8 mouse cellular contexts compared by ENCODE assay signal in the genomic region with DNA sequence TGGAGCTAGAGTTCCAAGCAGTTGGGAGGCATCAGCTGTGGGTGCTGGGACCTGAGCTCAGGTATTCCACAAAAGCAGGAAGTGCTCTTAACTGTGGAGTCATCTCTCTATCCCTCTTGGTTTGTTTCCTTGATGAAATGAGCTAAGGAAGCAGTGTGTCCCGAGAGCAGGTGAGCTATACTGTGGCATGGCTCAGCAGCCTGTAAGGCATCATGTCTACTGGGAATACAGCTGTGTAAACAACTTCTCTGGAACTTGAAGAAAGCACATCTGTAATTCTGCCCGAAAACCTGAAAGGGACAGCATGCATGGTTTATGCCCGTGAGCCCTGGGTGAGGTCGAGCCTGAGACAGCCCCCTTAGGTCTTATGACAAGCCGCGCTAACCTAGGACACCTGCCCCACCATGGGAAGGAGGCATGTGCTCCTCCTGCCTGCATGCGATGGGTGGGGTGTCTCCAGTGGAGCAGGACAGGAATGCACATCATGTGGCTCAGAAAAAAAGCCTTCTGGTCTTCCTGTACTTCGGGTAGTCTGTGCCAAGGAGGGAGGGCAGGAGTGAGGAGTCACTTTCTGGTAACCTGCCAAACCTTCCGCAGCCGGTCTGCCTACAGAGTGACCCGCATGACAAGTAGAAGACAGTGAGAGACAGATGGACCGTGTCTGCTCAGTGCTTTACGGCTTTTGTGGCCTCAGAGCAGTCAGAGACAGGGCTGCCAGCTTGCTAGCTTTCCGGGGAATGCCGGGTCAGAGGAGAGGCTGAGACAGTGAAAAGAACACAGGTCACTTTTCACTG. TPM values are rescaled to one million over a fixed set of nuclear protein-coding genes. Genes with fewer than 3 reads are reported as not detected.
DNase-seq lines count a peak whose midpoint lies in the region; ATAC-seq and TF ChIP-seq lines count a peak whose summit lies in the region.
"Had no signal": no experiment of that assay in that cellular context is flagged by ENCODE, and none has a peak within 500 bp of the region (broad histone marks: within the 10 kb centered on the region; RNA-seq: fewer than 3 reads in every experiment).

No protein-coding gene starts in this region.

- H3K4me1 ChIP-seq in hindbrain, embryonic 15.5 days (replicated peaks) = peaks cover 72% of the 10 kb centered on the region

- no peak for TF ChIP-seq CTCF in left cerebral cortex, adult 2 months (IDR thresholded peaks at IDR 0.05)

- H3K4me2 ChIP-seq in hindbrain, embryonic 15.5 days = peak overlapping the region; percentile 17; the same call in 1 of the 2 replicates
- peak overlapping the region; percentile 72 for H3K4me2 ChIP-seq in myocyte (ENCODE audit: low read depth)

- H3K9ac ChIP-seq in hindbrain, embryonic 15.5 days = peak overlapping the region; percentile 20; the same call in 1 of the 2 replicates

- ATAC-seq in hindbrain, embryonic 15.5 days (ENCODE audit: low FRiP score, low read depth) = peak; percentile 91

- no peak for TF ChIP-seq POLR2A in myocyte (IDR thresholded peaks at IDR 0.05; ENCODE audit: insufficient read length, low read depth)

- intact Hi-C loops in left cerebral cortex, adult 2 months (cut with DNase I) = no loop called here

- no peak overlapping the region for H3K4me3 ChIP-seq in hindbrain, embryonic 15.5 days
- H3K4me3 ChIP-seq in left cerebral cortex, adult 2 months = no peak overlapping the region
- no peak overlapping the region for H3K4me3 ChIP-seq in myocyte
- H3K4me3 ChIP-seq: erythroblast, embryonic 14.5 days had no signal

- no peak overlapping the region for H3ac ChIP-seq in myocyte (ENCODE audit: control insufficient read depth, insufficient read length)

- no peaks in the 10 kb centered on the region for H3K27me3 ChIP-seq in hindbrain, embryonic 15.5 days
- no peaks in the 10 kb centered on the region for H3K27me3 ChIP-seq in myocyte (ENCODE audit: control insufficient read depth, insufficient read depth, insufficient read length)

- WGBS in hindbrain, embryonic 15.5 days = 14% methylated on average over 15 of the region's 15 CpGs

- H3K9me3 ChIP-seq in hindbrain, embryonic 15.5 days = no peaks in the 10 kb centered on the region

- DNase-seq in adrenal gland, postnatal 10 days = peak; percentile 84
- peak; percentile 97 to 98 for DNase-seq in cerebellum, postnatal 10 days
- peak; percentile 38 to 54 for DNase-seq in gastrocnemius, adult 8-10 months (ENCODE audit: low spot score in 2 of 2)
- DNase-seq in left cerebral cortex, adult 2 months (ENCODE audit: extremely low spot score in 1 of 2, low spot score in 2 of 2) = peak; percentile 47 to 56
- no peak for DNase-seq in spleen, adult 12 weeks (ENCODE audit: low spot score)

- H3K27ac ChIP-seq in hindbrain, embryonic 15.5 days (replicated peaks) = peak overlapping the region; percentile 79
- H3K27ac ChIP-seq in left cerebral cortex, adult 2 months = peak overlapping the region; percentile 41

- H3K36me3 ChIP-seq in hindbrain, embryonic 15.5 days = no peaks in the 10 kb centered on the region
- H3K36me3 ChIP-seq in myocyte (ENCODE audit: control insufficient read depth, insufficient read depth) = no peaks in the 10 kb centered on the region

- peaks cover 84% of the 10 kb centered on the region for H3K79me2 ChIP-seq in myocyte (ENCODE audit: control insufficient read depth, insufficient read depth)

TF ChIP-seq in myocyte, 11 proteins besides CTCF, POLR2A, EP300 and RAD21:
- peak in 2 of 3 experiments; percentile 3 to 60 for TF ChIP-seq MYOG (IDR thresholded peaks at IDR 0.05; ENCODE audit: control insufficient read depth in 1 of 3, insufficient read depth in 1 of 3, insufficient read length in 2 of 3, low read depth in 2 of 3)
- TF ChIP-seq SRF (IDR thresholded peaks at IDR 0.05; ENCODE audit: control insufficient read depth, insufficient read length, low read depth) = no peak
- TF ChIP-seq USF1 (IDR thresholded peaks at IDR 0.05; ENCODE audit: low read depth) = peak; percentile 57
- no peak for TF ChIP-seq REST (IDR thresholded peaks at IDR 0.05; ENCODE audit: insufficient read depth, insufficient read length)
- peak; percentile 91 to 96 (median 93) for TF ChIP-seq MYOD1 (IDR thresholded peaks at IDR 0.05; ENCODE audit: control insufficient read depth in 1 of 3, insufficient read length in 2 of 3, low read depth in 2 of 3)
- peak; percentile 35 for TF ChIP-seq POLR2AphosphoS2 (IDR thresholded peaks at IDR 0.05; ENCODE audit: insufficient read length, low read depth)
TF ChIP-seq in myocyte: peak in this region for 4.

RNA-seq across cellular contexts. Expression of gene Afap1, which starts 14.7 kb away (rescaled TPM):
- total RNA-seq in adrenal gland, postnatal 10 days (2021) = 10 to 100 TPM; 24.2 to 30.6 TPM
- 1 to 10 TPM; 5.5 to 7.5 (median 5.8) TPM for total RNA-seq in gastrocnemius, adult 8-10 months (2022)
- polyA plus RNA-seq in hindbrain, embryonic 15.5 days (2015; fragmentation: Nextera tagmentation; extraction: Ambion mirVana) = 67.5 and 73.2 TPM in 2 replicates
- total RNA-seq in left cerebral cortex, adult 2 months (2021) = 10 to 100 TPM; 28.8 to 31.5 TPM
- 12.4 TPM for polyA plus RNA-seq in myocyte (2012; fragmentation: generic; extraction: Trizol)
